Mouse (Mus musculus): ENCODE measurements around the gene Tmem229b. TPM values are rescaled to one million over a fixed set of nuclear protein-coding genes. Genes with fewer than 3 reads are reported as not detected.

Tmem229b gene
- polyA plus RNA-seq, 1 experiment from 2014 or later = 3.3 TPM

- H3K27me3 ChIP-seq (ENCODE audit: insufficient read depth, low read length) = no peaks in the 10 kb centered on the region
- no peaks in the 10 kb centered on the region for H3K36me3 ChIP-seq (ENCODE audit: insufficient read depth, low read length)
- no peak overlapping the region for H3K27ac ChIP-seq
- no peak overlapping the region for H3K4me2 ChIP-seq (ENCODE audit: low read length)
- WGBS = 58% methylated on average over 5 of the region's 5 CpGs
- no peak overlapping the region for H3K9ac ChIP-seq (ENCODE audit: low read depth, low read length)
- no peaks in the 10 kb centered on the region for H3K4me1 ChIP-seq (replicated peaks; ENCODE audit: insufficient read depth, low read length)
- DNase-seq (ENCODE audit: low spot score) = no peak
- TF ChIP-seq CTCF (IDR thresholded peaks at IDR 0.05; ENCODE audit: low read depth) = no peak
- H3K9me3 ChIP-seq (replicated peaks; ENCODE audit: low read length) = no peaks in the 10 kb centered on the region
- no peak overlapping the region for H3K4me3 ChIP-seq (replicated peaks; ENCODE audit: low read depth, low read length)
- ATAC-seq (replicated peaks; ENCODE audit: low FRiP score, low read depth) = no peak
Observed at GRCm38 (mm10) chr12:79016109-79016508, 8.7 kb upstream of the Tmem229b start.

DNA sequence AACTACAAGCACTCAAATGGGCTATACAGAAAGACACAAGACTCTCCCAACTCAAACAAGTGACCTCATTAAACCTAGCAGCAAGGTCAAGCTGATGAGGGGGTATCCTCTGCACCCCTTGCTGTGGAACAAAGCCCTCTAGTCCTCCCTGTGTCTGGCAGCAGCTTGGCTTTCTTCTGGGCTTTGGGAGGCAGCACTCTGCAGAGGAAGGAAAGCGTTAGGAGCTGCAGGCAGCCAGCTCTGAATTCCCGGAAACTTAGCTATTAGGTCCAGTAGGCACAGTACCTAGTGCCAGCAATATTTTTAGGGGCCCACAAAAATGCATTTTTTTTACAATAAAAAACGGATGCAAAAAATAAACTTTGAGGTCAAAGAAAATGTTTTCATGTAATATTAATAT is 3.1 kb upstream of the Tmem229b start:
- H3K4me2 ChIP-seq (ENCODE audit: low read length) = no peak overlapping the region
- ATAC-seq (replicated peaks; ENCODE audit: low FRiP score, low read depth) = no peak
- TF ChIP-seq CTCF (IDR thresholded peaks at IDR 0.05; ENCODE audit: low read depth) = no peak
- H3K27me3 ChIP-seq (ENCODE audit: insufficient read depth, low read length) = no peaks in the 10 kb centered on the region
- DNase-seq (ENCODE audit: low spot score) = peak; percentile 20
- 28% methylated on average over 3 of the region's 3 CpGs for WGBS
- H3K9me3 ChIP-seq (replicated peaks; ENCODE audit: low read length) = no peaks in the 10 kb centered on the region
- no peak overlapping the region for H3K9ac ChIP-seq (ENCODE audit: low read depth, low read length)
- H3K27ac ChIP-seq = no peak overlapping the region
- no peaks in the 10 kb centered on the region for H3K4me1 ChIP-seq (replicated peaks; ENCODE audit: insufficient read depth, low read length)
- H3K36me3 ChIP-seq (ENCODE audit: insufficient read depth, low read length) = no peaks in the 10 kb centered on the region
- no peak overlapping the region for H3K4me3 ChIP-seq (replicated peaks; ENCODE audit: low read depth, low read length)

- DNase-seq (ENCODE audit: low spot score) (peak; percentile 68), ATAC-seq (replicated peaks; ENCODE audit: low FRiP score, low read depth) (peak; percentile 66)
- WGBS = under 1% methylated on average over 50 of the region's 53 CpGs
- H3K36me3 ChIP-seq (ENCODE audit: insufficient read depth, low read length) = no peaks in the 10 kb centered on the region
- TF ChIP-seq CTCF (IDR thresholded peaks at IDR 0.05; ENCODE audit: low read depth) = peak; percentile 58
- H3K4me3 ChIP-seq (replicated peaks; ENCODE audit: low read depth, low read length) = peak overlapping the region; percentile 97
- H3K9ac ChIP-seq (ENCODE audit: low read depth, low read length) = peak overlapping the region; percentile 80
- H3K4me2 ChIP-seq (ENCODE audit: low read length) = peak overlapping the region; percentile 87
- 0 out of 2 replicates have a peak overlapping the region, but pooled peaks have one; percentile 8 for H3K27ac ChIP-seq
- no peaks in the 10 kb centered on the region for H3K9me3 ChIP-seq (replicated peaks; ENCODE audit: low read length)
- no peaks in the 10 kb centered on the region for H3K4me1 ChIP-seq (replicated peaks; ENCODE audit: insufficient read depth, low read length)
- H3K27me3 ChIP-seq (ENCODE audit: insufficient read depth, low read length) = no peaks in the 10 kb centered on the region
Observed at GRCm38 (mm10) chr12:79006478-79007125, 825 bp downstream of the Tmem229b start.

DNA sequence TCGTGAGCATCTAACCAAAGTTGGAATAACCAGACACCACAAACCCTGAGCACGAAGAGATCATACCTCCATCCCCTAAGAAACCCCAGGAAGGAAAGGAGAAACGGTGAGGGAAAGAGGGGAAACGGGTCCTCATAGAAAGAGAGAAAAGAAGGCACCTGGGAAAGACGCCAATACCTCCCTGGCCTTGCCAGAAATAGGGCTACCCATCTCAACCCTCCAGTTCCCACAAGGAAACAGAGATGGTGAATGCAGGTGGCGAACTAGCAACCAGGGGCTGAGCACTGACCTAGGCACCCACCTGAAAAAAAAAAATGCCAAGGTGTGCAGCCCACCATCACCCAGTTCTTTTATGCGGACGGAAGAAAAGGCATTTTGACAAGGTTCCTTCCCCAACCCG is 1.4 kb downstream of the Tmem229b start:
- DNase-seq (ENCODE audit: low spot score) (no peak), ATAC-seq (replicated peaks; ENCODE audit: low FRiP score, low read depth) (no peak)
- peak overlapping the region; percentile 87 for H3K4me2 ChIP-seq (ENCODE audit: low read length)
- H3K4me3 ChIP-seq (replicated peaks; ENCODE audit: low read depth, low read length) = peak overlapping the region; percentile 97
- TF ChIP-seq CTCF (IDR thresholded peaks at IDR 0.05; ENCODE audit: low read depth) = no peak
- no peaks in the 10 kb centered on the region for H3K36me3 ChIP-seq (ENCODE audit: insufficient read depth, low read length)
- H3K27ac ChIP-seq = no peak overlapping the region
- H3K9ac ChIP-seq (ENCODE audit: low read depth, low read length) = no peak overlapping the region
- H3K4me1 ChIP-seq (replicated peaks; ENCODE audit: insufficient read depth, low read length) = no peaks in the 10 kb centered on the region
- H3K9me3 ChIP-seq (replicated peaks; ENCODE audit: low read length) = no peaks in the 10 kb centered on the region
- no peaks in the 10 kb centered on the region for H3K27me3 ChIP-seq (ENCODE audit: insufficient read depth, low read length)
- WGBS = 39% methylated on average over 9 of the region's 9 CpGs

- Histone ChIP-seq H3K4me1 (replicated peaks; ENCODE audit: insufficient read depth, low read length) (no peaks in the 10 kb centered on the region), H3K27me3 (ENCODE audit: insufficient read depth, low read length) (no peaks in the 10 kb centered on the region), H3K9me3 (replicated peaks; ENCODE audit: low read length) (no peaks in the 10 kb centered on the region), H3K4me2 (ENCODE audit: low read length) (no peak overlapping the region), H3K4me3 (replicated peaks; ENCODE audit: low read depth, low read length) (no peak overlapping the region), H3K36me3 (ENCODE audit: insufficient read depth, low read length) (no peaks in the 10 kb centered on the region), H3K9ac (ENCODE audit: low read depth, low read length) (no peak overlapping the region), H3K27ac (no peak overlapping the region)
- no peak for DNase-seq (ENCODE audit: low spot score)
- ATAC-seq (replicated peaks; ENCODE audit: low FRiP score, low read depth) = no peak
- TF ChIP-seq CTCF (IDR thresholded peaks at IDR 0.05; ENCODE audit: low read depth) = no peak
- 88% methylated on average over 5 of the region's 5 CpGs for WGBS
Observed at GRCm38 (mm10) chr12:79005456-79005855, 2.0 kb downstream of the Tmem229b start.

GRCm38 (mm10) chr12:79002978-79003377 is 4.4 kb downstream of the Tmem229b start:
- H3K27me3 ChIP-seq (ENCODE audit: insufficient read depth, low read length) = no peaks in the 10 kb centered on the region
- H3K36me3 ChIP-seq (ENCODE audit: insufficient read depth, low read length) = no peaks in the 10 kb centered on the region
- WGBS = 91% methylated on average over 3 of the region's 3 CpGs
- DNase-seq (ENCODE audit: low spot score) = no peak
- no peak for ATAC-seq (replicated peaks; ENCODE audit: low FRiP score, low read depth)
- H3K9me3 ChIP-seq (replicated peaks; ENCODE audit: low read length) = no peaks in the 10 kb centered on the region
- H3K27ac ChIP-seq = no peak overlapping the region
- no peak overlapping the region for H3K4me3 ChIP-seq (replicated peaks; ENCODE audit: low read depth, low read length)
- TF ChIP-seq CTCF (IDR thresholded peaks at IDR 0.05; ENCODE audit: low read depth) = no peak
- no peaks in the 10 kb centered on the region for H3K4me1 ChIP-seq (replicated peaks; ENCODE audit: insufficient read depth, low read length)
- H3K9ac ChIP-seq (ENCODE audit: low read depth, low read length) = no peak overlapping the region
- H3K4me2 ChIP-seq (ENCODE audit: low read length) = no peak overlapping the region

- Histone ChIP-seq H3K9me3 (replicated peaks; ENCODE audit: low read length) (no peaks in the 10 kb centered on the region), H3K4me1 (replicated peaks; ENCODE audit: insufficient read depth, low read length) (no peaks in the 10 kb centered on the region), H3K9ac (ENCODE audit: low read depth, low read length) (no peak overlapping the region), H3K4me2 (ENCODE audit: low read length) (no peak overlapping the region), H3K36me3 (ENCODE audit: insufficient read depth, low read length) (no peaks in the 10 kb centered on the region), H3K27me3 (ENCODE audit: insufficient read depth, low read length) (no peaks in the 10 kb centered on the region), H3K4me3 (replicated peaks; ENCODE audit: low read depth, low read length) (no peak overlapping the region), H3K27ac (no peak overlapping the region)
- ATAC-seq (replicated peaks; ENCODE audit: low FRiP score, low read depth) (no peak), DNase-seq (ENCODE audit: low spot score) (no peak)
- no peak for TF ChIP-seq CTCF (IDR thresholded peaks at IDR 0.05; ENCODE audit: low read depth)
- 84% methylated on average over 5 of the region's 5 CpGs for WGBS
Observed at GRCm38 (mm10) chr12:79002406-79002805, 5.0 kb downstream of the Tmem229b start.

All from kidney, postnatal 0 days (tissue).